Mouse (Mus musculus) layer of hippocampus, adult 9-11 months (tissue): Measurements from ENCODE around the gene Pacsin3.

Experiments used
- DNase-seq: peaks from one replicate; pipeline ENCODE4 v3.0.0; 2022

The Pacsin3 gene

DNA sequence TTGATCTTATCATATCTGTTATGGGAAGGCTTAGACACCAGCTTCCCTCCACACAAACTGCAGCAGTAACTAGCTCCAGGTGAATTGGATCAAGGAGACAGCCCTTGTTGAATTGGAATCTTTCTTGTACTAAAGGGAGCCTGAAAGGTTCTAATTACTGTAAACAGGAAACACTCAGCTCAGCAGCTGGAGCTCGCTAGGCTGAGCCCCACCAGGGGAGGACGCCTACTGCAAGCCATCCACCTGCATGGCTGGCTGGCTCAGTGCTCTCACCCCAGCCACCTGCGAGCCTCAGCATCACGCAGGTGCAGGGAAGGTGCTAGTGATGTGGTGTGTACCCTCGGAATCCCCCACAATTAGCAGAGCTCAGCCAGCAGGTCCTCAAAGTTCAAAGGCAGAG lies 52.9 kb downstream of the Pacsin3 start:
- no peak for DNase-seq

GRCm38 (mm10) chr2:91309546-91309945 lies 53.8 kb downstream of the Pacsin3 start:
- no peak for DNase-seq

GRCm38 (mm10) chr2:91312578-91313311 lies 57.0 kb downstream of the Pacsin3 start:
- DNase-seq = peak; percentile 38

- DNase-seq = no peak
Observed at GRCm38 (mm10) chr2:91314184-91314583, 58.4 kb downstream of the Pacsin3 start.
